Mouse (Mus musculus) neural tube, embryonic 12.5 days (tissue): ENCODE data around the gene Bckdha. TPM values are rescaled to one million over a fixed set of nuclear protein-coding genes. Genes with fewer than 3 reads are reported as not detected.

Experiments used
- ATAC-seq: fragments of 200-750 bp; cut with Nextera tagmentation; 2 replicates; pipeline ENCODE4 v1.8.0; 2017; ENCODE audit warnings: low read depth, mild to moderate bottlenecking, moderate TSS enrichment, moderate library complexity; ENCODE audit not compliant: low FRiP score
- H3K27ac ChIP-seq: fragments of 300-500 bp; sonication (generic); 2 replicates; pipeline ENCODE4 v1.5.1; 2016
- H3K27me3 ChIP-seq: fragments of 300-500 bp; sonication (generic); replicated peaks from 2 replicates; pipeline ENCODE4 v1.6.1; 2016; ENCODE audit warnings: mild to moderate bottlenecking
- H3K36me3 ChIP-seq: fragments of 300-500 bp; sonication (generic); 2 replicates; pipeline ENCODE4 v1.6.1; 2016; ENCODE audit warnings: mild to moderate bottlenecking
- H3K4me1 ChIP-seq: fragments of 300-500 bp; sonication (generic); 2 replicates; pipeline ENCODE4 v1.6.1; 2016
- H3K4me2 ChIP-seq: fragments of 300-500 bp; sonication (generic); replicated peaks from 2 replicates; pipeline ENCODE4 v1.6.1; 2016; ENCODE audit warnings: mild to moderate bottlenecking
- H3K4me3 ChIP-seq: fragments of 300-500 bp; sonication (generic); 2 replicates; pipeline ENCODE4 v1.5.1; 2016
- H3K9ac ChIP-seq: fragments of 300-500 bp; sonication (generic); 2 replicates; pipeline ENCODE4 v1.6.1; 2016; ENCODE audit warnings: mild to moderate bottlenecking
- H3K9me3 ChIP-seq: fragments of 300-500 bp; sonication (generic); 2 replicates; pipeline ENCODE4 v1.6.1; 2016; ENCODE audit warnings: mild to moderate bottlenecking
- WGBS: fragments of 180-500 bp; shearing (Covaris S2); methylation state at CpG from one replicate; pipeline ENCODE4 v1.1.7; 2016; 5-methylcytosine and 5-hydroxymethylcytosine counted together
- polyA plus RNA-seq: library from polyadenylated mRNA; unstranded; fragments of >200 nt; fragmentation: Nextera tagmentation; extraction: Ambion mirVana; gene quantifications from 2 replicates; pipeline ENCODE4 v1.2.1, GENCODE M21; 2016

Bckdha gene
- polyA plus RNA-seq, 1 experiment from 2014 or later: 48.4 TPM

- H3K9me3 ChIP-seq: no peaks in the 10 kb centered on the region
- no peaks in the 10 kb centered on the region for H3K36me3 ChIP-seq
- H3K27me3 ChIP-seq: peaks cover 65% of the 10 kb centered on the region
- ATAC-seq: no peak
- peak overlapping the region; percentile 45 for H3K4me3 ChIP-seq
- no peak overlapping the region for H3K9ac ChIP-seq
- WGBS: 11% methylated on average over 12 of the region's 12 CpGs
- no peak overlapping the region for H3K27ac ChIP-seq
- peak overlapping the region; percentile 79 for H3K4me2 ChIP-seq
- peaks cover 32% of the 10 kb centered on the region for H3K4me1 ChIP-seq
Observed at GRCm38 (mm10) chr7:25689603-25690021, 30.8 kb upstream of the Bckdha start.

GRCm38 (mm10) chr7:25688810-25689586, 30.2 kb upstream of the Bckdha start:
- H3K4me3 ChIP-seq: peak overlapping the region; percentile 45
- H3K4me1 ChIP-seq: peaks cover 32% of the 10 kb centered on the region
- no peaks in the 10 kb centered on the region for H3K36me3 ChIP-seq
- no peaks in the 10 kb centered on the region for H3K9me3 ChIP-seq
- under 1% methylated on average over 51 of the region's 52 CpGs for WGBS
- ATAC-seq: no peak
- peak overlapping the region; percentile 47 for H3K9ac ChIP-seq
- H3K4me2 ChIP-seq: peak overlapping the region; percentile 79
- no peak overlapping the region for H3K27ac ChIP-seq
- H3K27me3 ChIP-seq: peaks cover 65% of the 10 kb centered on the region

DNA sequence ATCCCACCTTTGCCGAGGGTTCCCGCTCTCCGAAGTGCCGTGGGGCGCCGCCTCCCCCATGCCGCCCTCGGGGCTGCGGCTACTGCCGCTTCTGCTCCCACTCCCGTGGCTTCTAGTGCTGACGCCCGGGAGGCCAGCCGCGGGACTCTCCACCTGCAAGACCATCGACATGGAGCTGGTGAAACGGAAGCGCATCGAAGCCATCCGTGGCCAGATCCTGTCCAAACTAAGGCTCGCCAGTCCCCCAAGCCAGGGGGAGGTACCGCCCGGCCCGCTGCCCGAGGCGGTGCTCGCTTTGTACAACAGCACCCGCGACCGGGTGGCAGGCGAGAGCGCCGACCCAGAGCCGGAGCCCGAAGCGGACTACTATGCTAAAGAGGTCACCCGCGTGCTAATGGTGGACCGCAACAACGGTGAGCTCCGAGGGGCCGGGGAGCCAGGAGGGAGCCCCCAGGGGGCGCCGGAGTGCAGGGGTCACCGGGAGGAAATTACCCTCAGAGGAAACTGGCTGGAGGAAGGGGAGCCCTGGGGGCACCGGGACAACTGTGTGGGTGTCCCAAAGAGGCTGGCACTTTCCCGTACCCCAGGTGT, 29.1 kb upstream of the Bckdha start:
- Histone ChIP-seq H3K36me3 (no peaks in the 10 kb centered on the region), H3K4me2 (peak overlapping the region; percentile 79), H3K9ac (peak overlapping the region; percentile 51), H3K27ac (no peak overlapping the region), H3K4me3 (peak overlapping the region; percentile 45), H3K27me3 (peaks cover 65% of the 10 kb centered on the region), H3K4me1 (peaks cover 32% of the 10 kb centered on the region), H3K9me3 (no peaks in the 10 kb centered on the region)
- ATAC-seq: no peak
- under 1% methylated on average over 47 of the region's 47 CpGs for WGBS

DNA sequence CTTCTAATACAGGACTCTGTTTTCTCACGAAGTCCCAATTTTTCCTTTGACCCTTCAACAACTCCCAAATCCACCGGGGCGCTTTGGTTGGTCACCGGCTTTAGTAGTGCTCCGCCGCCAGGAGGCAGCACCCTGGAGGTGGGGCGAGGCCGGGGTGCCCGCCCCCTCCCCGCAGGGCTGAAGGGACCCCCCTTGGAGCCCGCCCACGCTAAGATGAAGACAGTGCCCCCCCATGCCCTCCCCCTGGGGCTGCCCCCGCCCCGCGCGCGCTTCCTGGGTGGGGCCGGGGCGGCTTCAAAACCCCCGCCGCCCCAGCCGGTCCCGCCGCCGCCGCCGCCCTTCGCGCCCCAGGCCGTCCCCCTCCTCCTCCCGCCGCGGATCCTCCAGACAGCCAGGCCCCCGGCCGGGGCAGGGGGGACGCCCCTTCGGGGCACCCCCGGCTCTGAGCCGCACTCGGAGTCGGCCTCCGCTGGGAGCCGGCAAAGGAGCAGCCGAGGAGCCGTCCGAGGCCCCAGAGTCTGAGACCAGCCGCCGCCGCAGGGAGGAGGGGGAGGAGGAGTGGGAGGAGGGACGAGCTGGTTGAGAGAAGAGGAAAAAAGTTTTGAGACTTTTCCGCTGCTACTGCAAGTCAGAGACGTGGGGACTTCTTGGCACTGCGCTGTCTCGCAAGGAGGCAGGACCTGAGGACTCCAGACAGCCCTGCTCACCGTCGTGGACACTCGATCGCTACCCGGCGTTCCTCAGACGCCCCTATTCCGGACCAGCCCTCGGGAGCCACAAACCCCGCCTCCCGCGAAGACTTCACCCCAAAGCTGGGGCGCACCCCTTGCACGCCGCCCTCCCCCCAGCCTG, 28.1 kb upstream of the Bckdha start, which contains the start of gene Tgfb1:
TSS of gene Tgfb1 (plus strand) at position 323 of the 852 bp plus-strand sequence.
- peak within 1 kb of the TSS; percentile 79 for H3K4me2 ChIP-seq
- no peaks in the 10 kb centered on the region for H3K9me3 ChIP-seq
- H3K27ac ChIP-seq: no peak within 1 kb of the TSS
- ATAC-seq: no peak
- WGBS: 2% methylated on average over 64 of the region's 69 CpGs
- peak within 1 kb of the TSS; percentile 54 for H3K9ac ChIP-seq
- no peaks in the 10 kb centered on the region for H3K36me3 ChIP-seq
- H3K4me3 ChIP-seq: peak within 1 kb of the TSS; percentile 45
- peaks cover 32% of the 10 kb centered on the region for H3K4me1 ChIP-seq
- H3K27me3 ChIP-seq: peaks cover 61% of the 10 kb centered on the region

- 68% methylated on average over 21 of the region's 21 CpGs for WGBS
- H3K36me3 ChIP-seq: no peaks in the 10 kb centered on the region
- no peak overlapping the region for H3K27ac ChIP-seq
- H3K4me2 ChIP-seq: peak overlapping the region; percentile 79
- H3K4me1 ChIP-seq: peaks cover 36% of the 10 kb centered on the region
- H3K9me3 ChIP-seq: no peaks in the 10 kb centered on the region
- no peak overlapping the region for H3K4me3 ChIP-seq
- no peak overlapping the region for H3K9ac ChIP-seq
- peaks cover 60% of the 10 kb centered on the region for H3K27me3 ChIP-seq
- no peak for ATAC-seq
Observed at GRCm38 (mm10) chr7:25685926-25686470, 27.2 kb upstream of the Bckdha start.

- ATAC-seq: no peak
- no peak overlapping the region for H3K4me3 ChIP-seq
- H3K27me3 ChIP-seq: peaks cover 47% of the 10 kb centered on the region
- no peak overlapping the region for H3K9ac ChIP-seq
- peaks cover 42% of the 10 kb centered on the region for H3K4me1 ChIP-seq
- no peaks in the 10 kb centered on the region for H3K9me3 ChIP-seq
- H3K4me2 ChIP-seq: no peak overlapping the region
- H3K36me3 ChIP-seq: no peaks in the 10 kb centered on the region
- 83% methylated on average over 6 of the region's 6 CpGs for WGBS
- no peak overlapping the region for H3K27ac ChIP-seq
Observed at GRCm38 (mm10) chr7:25684659-25685058, 25.9 kb upstream of the Bckdha start.

- no peak overlapping the region for H3K4me3 ChIP-seq
- no peak for ATAC-seq
- no peak overlapping the region for H3K27ac ChIP-seq
- 68% methylated on average over 7 of the region's 7 CpGs for WGBS
- peaks cover 37% of the 10 kb centered on the region for H3K27me3 ChIP-seq
- no peak overlapping the region for H3K9ac ChIP-seq
- H3K9me3 ChIP-seq: no peaks in the 10 kb centered on the region
- no peaks in the 10 kb centered on the region for H3K36me3 ChIP-seq
- H3K4me2 ChIP-seq: no peak overlapping the region
- H3K4me1 ChIP-seq: peaks cover 34% of the 10 kb centered on the region
Observed at GRCm38 (mm10) chr7:25683474-25684180, 24.8 kb upstream of the Bckdha start.

DNA sequence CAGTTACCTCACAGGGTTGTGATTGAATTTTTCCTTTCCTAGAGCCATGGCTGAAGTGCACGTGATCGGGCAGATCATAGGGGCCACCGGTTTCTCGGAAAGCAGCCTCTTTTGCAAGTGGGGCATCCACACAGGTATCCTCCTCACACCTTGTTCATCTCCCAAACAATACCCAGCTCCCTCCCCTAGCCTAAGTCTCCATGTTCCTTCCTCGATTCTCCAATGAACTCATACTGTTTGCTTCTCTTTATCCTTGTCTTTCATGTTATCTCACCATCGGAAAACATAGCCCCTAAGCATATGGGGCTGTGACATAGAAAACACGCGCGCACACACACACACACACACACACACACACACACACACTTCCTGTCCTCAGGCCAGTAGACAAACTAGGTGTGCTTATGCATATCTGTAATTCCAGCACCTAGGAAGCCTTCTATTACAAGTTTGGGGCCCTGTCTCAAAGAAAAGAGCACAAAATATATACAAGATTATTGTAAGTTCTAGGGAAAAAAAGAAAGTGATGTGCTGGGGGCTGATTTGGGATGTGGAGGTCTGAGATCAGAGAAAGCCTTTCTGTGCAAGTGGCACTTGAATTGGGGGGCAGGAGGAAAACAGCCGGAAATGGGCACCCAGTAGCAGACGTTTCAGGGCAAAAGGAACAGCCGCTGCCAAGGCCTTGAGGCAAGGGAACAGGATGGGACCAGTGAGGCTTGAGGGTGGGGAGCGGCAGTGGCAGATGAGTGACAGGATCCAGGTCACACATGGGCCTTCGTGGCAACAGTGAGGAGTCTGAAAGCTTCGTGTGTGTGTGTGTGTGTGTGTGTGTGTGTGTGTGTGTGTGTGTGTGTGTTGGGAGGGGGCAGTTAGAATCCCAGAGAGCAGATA, 22.8 kb upstream of the Bckdha start:
- ATAC-seq: peak; percentile 19
- WGBS: 65% methylated on average over 15 of the region's 15 CpGs

GRCm38 (mm10) chr7:25680514-25681258, 21.9 kb upstream of the Bckdha start, which contains the start of gene B9d2:
Gene B9d2, plus strand, starts transcription at chr7:25680780.
- H3K4me1 ChIP-seq: peaks cover 10% of the 10 kb centered on the region; the same call in 1 of the 2 replicates
- H3K27me3 ChIP-seq: peaks cover 9% of the 10 kb centered on the region
- H3K4me2 ChIP-seq: peak within 1 kb of the TSS; percentile 57
- peak; percentile 94 for ATAC-seq
- peak within 1 kb of the TSS; percentile 75 for H3K27ac ChIP-seq
- H3K9me3 ChIP-seq: no peaks in the 10 kb centered on the region
- peak within 1 kb of the TSS; percentile 52 for H3K9ac ChIP-seq
- under 1% methylated on average over 46 of the region's 46 CpGs for WGBS
- H3K4me3 ChIP-seq: peak within 1 kb of the TSS; percentile 48
- no peaks in the 10 kb centered on the region for H3K36me3 ChIP-seq

More for the DNA sequence above, 22.8 kb upstream of the Bckdha start:
- H3K36me3 ChIP-seq: no peaks in the 10 kb centered on the region
- no peak overlapping the region for H3K9ac ChIP-seq
- H3K27me3 ChIP-seq: peaks cover 16% of the 10 kb centered on the region
- no peak overlapping the region for H3K27ac ChIP-seq
- H3K4me2 ChIP-seq: peak overlapping the region; percentile 57
- peaks cover 15% of the 10 kb centered on the region for H3K4me1 ChIP-seq
- no peaks in the 10 kb centered on the region for H3K9me3 ChIP-seq
- H3K4me3 ChIP-seq: peak overlapping the region; percentile 48; the same call in 1 of the 2 replicates

GRCm38 (mm10) chr7:25679971-25680370, 21.2 kb upstream of the Bckdha start:
- H3K4me3 ChIP-seq: 0 out of 2 replicates have a peak overlapping the region, but pooled peaks have one; percentile 48
- no peaks in the 10 kb centered on the region for H3K9me3 ChIP-seq
- peaks cover 10% of the 10 kb centered on the region; the same call in 1 of the 2 replicates for H3K4me1 ChIP-seq
- H3K4me2 ChIP-seq: peak overlapping the region; percentile 57
- 0 out of 2 replicates have a peak overlapping the region, but pooled peaks have one; percentile 30 for H3K9ac ChIP-seq
- no peak overlapping the region for H3K27ac ChIP-seq
- peaks cover 9% of the 10 kb centered on the region for H3K27me3 ChIP-seq
- 11% methylated on average over 6 of the region's 6 CpGs for WGBS
- H3K36me3 ChIP-seq: no peaks in the 10 kb centered on the region
- no peak for ATAC-seq
